Mouse (Mus musculus) C2C12 (cell line): Measurements from ENCODE around the gene Zbtb42.

Experiments used
- CTCF ChIP-seq: IDR thresholded peaks from one replicate; pipeline ENCODE4 v1.5.1; 2011; ENCODE audit not compliant: control insufficient read depth, insufficient read depth, insufficient read length
- MAX ChIP-seq: IDR thresholded peaks from one replicate; pipeline ENCODE4 v1.6.1; 2011; ENCODE audit warnings: mild to moderate bottlenecking, control low read depth
- MYOD1 ChIP-seq: IDR thresholded peaks from one replicate; pipeline ENCODE4 v1.6.1; 2011; ENCODE audit warnings: low read depth; ENCODE audit not compliant: control insufficient read depth, insufficient read length
- USF1 ChIP-seq: IDR thresholded peaks from one replicate; pipeline ENCODE4 v1.6.1; 2011; ENCODE audit warnings: low read depth, mild to moderate bottlenecking, control low read depth, moderate library complexity

GRCm38 (mm10) chr12:112644855-112645506 is 33.6 kb upstream of the Zbtb42 start:
- TF ChIP-seq CTCF (no peak), MAX (peak; percentile 19), USF1 (no peak), MYOD1 (no peak)
